Mouse (Mus musculus) kidney, adult 9 months (tissue): ENCODE data around the gene Dlgap1.

ENCODE experiments used
- DNase-seq: peaks from one replicate; pipeline ENCODE4 v3.0.0; 2022

The Dlgap1 gene

DNA sequence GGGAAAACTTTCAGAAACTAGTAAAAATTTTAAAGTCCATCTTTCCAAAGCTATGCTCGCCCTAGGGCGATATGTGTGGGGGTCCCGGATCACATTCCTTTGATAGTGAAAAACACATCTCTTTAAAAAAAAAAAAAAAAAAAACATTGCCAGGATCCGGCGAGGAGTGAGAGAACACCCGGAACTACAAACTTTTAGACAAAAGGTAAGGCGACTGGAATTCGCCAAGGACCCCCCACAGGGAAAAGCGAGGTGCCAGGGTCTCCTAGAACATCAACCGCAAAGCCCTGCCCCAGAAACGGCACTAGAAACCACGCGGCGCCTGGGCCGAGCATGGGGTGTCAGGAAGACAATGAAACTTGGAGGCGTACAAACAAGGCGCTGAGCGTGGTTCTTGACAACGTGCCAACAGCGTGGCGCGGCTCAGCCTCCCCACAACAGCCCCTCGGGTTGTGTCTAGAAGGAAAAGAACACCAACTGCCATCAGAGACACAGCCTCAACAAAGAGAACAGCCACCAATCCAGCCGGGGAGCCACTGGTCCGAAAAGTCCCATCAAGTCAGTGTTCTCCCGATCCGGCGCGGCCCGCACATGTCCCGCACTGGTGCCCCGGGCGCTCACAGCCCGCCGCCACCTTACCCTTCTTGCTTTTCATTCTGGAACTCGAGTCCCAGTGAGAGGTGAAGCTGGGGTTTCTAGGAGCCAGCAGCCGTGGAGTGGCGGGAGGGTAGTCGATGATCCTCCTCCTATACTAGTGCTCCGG, 881.5 kb downstream of the Dlgap1 start:
- peak; percentile 64 for DNase-seq

DNA sequence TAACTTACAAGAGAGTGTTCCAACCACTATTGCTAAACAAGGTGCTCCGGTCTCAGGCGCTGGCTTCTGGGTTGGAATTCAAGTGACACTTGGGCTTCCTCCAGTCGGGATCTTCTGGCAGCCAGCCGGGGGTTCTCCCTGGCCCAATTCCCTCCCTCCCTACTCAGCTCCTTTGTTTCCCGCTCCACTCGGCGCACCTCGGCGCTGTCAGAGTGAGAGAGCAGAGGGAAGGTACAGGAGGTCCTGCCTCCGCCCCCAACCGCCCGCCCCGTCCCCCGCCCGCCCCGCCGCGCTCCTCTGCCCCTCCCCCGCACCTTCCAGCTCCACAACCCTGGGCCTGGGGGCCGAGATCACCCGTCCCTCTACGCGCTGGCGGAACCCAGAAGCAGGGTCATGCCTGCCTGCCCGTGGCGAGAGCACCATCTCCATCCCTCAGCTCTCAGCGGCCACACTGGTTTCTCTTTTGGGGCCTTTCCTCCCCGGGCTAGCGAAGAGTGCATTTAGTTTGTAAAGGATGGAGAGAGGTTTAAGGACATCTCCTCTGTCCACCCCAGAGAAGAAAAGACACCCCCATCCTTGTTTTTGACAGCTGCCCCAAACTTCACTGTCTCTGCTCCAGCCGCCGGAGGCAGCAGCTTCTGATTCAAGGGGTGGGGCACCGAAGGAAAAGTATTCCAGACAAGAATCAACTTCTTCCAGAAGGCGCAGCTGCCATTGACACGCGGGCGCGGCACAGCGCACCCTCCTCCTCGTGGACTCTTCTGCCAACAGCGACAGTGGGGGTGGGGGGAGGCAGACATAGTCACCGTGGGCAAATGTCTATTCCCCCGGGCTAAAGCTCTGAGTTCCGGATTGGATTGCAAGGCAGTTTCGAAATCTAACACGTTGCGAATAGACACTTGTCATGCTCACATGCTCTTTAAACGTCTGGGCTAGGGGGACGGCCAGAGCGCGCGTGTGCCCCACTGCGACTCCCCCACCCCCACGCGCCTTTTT, 882.4 kb downstream of the Dlgap1 start:
- peak; percentile 89 for DNase-seq

DNA sequence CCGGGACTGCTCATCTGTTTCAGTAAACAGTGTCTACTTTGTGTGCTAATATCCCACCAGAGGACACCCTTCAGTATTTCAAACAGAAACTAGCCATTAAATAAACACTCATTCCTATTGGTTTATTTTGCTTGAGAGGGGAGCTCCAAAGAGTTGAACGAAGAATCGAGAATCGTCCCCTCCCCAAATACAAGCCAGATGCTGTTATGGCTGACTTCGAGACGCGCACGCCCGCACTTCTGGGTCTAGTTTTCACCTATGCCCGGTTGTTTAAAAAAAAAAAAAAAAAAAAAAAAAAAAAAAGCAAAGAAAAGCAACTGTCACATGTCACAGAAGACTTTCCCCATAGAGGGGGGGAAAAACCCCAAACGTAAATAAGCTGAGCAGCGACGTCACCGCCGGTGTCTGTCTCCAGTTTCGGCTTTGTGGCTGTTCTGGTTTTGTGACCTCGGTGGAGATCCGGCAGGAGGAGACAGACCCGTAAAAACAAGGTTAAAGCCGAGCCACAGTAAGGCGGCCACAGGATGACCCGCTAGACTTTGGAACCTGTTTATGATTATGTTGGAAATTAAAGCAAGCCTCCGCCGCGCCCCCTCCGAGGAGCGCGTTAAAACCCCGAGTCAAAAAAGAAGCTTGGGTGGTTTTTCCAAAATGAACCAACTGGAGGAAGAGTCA, 883.3 kb downstream of the Dlgap1 start:
- DNase-seq, result peak; percentile 87

DNA sequence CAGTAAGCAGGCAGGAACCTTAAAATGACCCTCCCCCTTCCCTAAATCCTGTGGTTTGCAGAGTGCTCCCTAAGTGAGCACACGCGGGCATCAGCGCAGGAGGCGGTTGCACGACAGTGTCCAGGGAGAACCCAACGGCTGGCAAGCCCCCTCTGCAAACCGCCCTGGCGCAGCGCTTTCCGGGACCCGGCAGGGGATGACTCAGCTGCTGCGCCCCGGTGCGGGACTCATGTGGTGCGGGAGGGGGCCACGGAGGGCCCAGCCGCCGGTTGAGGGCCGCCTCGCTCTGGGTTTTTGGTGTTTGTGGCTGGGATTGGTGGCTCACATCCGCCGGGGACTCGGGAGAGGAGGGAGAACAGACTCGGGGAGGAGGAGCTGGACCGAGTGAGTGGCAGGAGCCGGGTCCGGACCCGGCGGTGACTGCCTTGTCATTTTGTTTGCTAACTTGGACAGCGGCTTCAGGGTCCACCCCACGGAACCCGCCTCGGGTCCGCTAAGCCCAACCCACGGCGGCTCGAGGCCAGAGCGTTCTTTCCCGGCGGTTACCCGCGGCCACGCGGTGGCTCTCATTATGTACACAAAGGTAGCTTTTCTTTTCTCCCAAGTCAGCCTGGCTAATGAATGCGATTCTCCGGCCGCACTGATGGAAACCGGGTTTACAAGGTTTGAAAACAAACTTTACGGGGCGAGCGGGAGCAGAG, 884.0 kb downstream of the Dlgap1 start:
- DNase-seq, result peak; percentile 90

DNA sequence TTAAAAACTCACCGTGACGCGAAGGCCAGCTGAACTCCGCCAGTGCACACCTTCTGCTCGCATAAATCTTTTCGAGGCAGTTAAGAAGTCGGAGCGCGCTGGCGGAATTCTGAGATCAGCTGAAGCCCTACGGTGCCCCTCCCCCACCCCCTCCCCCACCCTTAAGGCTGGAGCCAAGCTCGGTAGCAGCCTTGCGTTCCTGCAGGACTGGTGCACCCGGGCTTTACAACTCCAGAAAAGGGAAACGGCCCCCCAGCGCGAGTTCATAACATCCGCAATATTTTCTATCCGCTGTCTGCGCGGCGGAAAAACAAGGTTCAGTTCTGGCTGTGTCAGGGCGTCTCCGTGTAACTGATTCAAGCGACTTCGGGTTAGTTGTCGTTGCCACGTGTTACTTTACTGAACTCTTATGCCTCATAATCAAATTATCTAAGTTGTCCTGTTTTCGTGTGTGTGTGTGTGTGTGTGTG, 884.6 kb downstream of the Dlgap1 start, which contains the start of gene Tgif1:
Gene Tgif1 (minus strand): TSS at position 111 of the 470 bp plus-strand sequence.
- peak; percentile 76 for DNase-seq

DNA sequence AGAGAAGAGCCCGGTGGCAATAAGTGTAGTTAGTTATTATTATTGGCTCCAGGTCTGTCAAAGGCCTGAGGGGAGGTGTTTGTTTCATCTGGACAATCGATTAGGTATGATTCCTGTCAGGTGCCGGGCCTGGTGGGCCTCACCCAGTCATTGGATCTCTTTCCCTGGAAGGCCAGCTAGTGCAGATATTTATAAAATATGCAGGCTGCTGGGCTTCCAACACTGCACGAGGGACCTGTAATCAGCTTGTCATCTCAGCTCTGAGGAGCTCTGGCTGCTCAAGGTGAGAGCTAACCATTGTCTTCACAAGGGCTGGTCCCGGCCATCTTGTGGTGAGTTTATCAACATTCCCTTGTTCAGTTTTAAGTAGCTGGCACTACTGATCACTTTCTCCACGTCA, 885.1 kb downstream of the Dlgap1 start:
- DNase-seq, result no peak

DNA sequence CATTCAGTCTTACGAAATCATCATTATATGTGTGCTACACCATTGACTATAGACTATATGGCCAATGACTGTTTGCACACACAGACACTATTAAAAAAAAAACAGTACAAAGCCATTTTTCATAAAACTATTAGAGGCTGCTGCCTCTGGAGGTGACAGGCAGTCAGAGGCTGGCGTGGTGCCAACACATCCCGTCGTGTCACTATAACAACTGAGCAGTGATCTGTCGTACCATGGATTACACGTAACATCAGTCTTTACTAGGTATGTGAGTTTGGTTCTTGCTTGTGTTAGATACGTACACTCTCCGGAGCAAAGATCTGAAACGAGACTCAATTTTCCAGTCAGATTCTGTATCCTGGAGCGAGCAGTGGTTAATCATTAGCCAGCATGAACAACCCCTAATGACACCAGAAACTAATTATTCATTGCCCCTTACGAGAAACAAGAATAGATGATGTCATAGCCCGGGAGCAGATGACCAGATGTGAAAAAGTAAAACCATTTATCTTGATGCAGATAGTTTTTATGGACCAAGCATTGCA, 888.1 kb downstream of the Dlgap1 start:
- peak; percentile 57 for DNase-seq

DNA sequence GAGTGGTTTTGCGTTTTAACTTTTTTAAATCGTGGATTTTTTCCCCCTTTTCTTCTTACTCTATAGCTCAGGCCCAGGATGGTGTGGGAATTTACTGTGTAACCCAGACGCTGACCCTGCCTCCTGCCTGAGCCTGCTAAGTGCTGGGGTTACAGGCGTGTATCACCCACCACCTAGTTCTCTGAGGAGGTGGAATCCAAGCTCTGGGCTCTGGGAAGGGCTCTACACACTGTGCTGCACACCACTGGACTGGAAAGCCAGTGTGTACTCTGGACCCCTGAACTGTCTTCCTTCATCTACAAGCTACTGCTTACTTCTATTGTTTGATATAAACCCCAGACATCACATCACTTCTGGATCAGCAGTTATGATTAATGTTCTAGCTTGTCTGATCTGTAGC, 889.9 kb downstream of the Dlgap1 start:
- no peak for DNase-seq

DNA sequence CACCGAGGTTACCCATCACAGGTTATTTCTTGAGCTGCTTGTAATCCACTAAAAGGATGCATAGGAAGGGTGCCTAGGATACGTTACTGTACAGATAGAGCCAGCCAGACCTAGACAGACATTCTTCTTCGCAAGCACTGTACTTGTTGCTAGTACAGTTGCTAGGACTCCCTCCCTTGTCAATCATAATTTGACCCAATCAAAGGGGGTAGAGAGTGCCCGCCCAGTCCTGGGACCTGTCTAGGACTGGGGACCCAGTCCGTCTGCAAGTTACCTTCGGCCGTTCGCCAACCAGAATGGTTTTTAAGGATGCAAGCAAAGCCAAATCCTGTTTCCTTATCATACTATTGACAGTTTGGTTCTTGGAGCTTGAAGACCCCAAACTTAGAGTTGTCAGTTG, 895.2 kb downstream of the Dlgap1 start:
- DNase-seq, result no peak

DNA sequence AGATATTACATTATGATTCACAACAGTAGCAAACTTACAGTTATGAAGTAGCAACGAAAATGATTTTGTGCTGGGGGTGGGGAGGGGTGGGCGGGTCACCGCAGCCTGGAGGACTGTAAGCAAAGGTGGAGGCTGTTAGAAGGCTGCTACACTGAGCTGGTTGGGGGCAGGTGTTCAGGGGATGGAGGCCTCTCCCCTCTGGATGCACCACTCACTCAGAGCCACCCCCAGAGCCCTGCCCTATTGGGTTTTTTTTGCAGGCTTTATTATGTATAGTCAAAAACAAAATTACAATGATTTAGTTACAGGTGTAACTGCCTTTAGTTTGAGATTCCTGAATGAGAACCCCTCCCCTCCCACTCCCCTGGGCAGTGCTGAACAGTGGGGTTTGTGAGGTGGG, 895.8 kb downstream of the Dlgap1 start:
- no peak for DNase-seq

DNA sequence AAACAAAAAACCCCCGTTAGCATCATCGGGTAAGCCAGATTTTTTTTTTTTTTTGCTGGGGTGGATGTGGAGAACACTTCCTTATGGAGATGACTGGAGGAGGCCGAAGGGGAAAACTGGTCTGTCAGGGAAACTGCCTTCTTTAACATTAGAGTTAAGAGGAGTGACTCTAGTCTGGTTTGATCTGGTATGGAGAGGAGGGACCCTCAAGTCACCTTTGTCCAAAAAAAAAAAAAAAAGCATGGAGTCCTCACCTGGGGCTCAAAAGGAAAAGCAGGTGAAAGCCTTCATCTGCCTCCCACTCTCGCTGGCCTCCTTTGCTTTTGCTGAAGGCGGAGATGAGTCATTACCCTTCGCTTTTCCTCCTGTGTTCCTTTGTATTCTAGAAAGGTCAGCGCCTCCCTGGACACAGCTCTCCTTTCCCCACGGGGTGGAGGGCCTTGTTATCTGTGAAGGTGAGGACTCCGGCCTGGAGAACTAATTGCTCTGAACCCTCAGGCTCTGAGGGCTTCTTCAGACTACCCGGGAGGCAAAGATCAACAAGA, 896.3 kb downstream of the Dlgap1 start:
- DNase-seq, result no peak

DNA sequence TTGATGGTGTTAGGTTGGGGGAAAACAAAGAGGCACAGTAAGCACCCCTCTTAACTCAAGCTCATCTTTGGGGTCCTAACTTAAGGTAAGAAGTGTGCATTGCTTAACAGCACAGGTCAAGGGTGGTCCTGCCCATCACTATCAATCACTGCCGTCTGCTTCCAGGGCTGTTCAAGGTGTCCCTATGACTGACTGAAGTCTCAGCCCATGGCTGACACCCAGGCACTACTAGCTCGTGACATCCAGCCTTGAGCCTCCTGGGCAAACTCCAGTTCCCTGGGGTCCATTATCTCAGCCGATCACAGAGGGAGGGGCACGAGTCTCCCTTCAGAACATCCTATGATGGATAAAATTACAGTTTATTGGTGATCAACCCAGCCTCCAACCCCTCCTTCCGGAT, 897.2 kb downstream of the Dlgap1 start:
- no peak for DNase-seq

DNA sequence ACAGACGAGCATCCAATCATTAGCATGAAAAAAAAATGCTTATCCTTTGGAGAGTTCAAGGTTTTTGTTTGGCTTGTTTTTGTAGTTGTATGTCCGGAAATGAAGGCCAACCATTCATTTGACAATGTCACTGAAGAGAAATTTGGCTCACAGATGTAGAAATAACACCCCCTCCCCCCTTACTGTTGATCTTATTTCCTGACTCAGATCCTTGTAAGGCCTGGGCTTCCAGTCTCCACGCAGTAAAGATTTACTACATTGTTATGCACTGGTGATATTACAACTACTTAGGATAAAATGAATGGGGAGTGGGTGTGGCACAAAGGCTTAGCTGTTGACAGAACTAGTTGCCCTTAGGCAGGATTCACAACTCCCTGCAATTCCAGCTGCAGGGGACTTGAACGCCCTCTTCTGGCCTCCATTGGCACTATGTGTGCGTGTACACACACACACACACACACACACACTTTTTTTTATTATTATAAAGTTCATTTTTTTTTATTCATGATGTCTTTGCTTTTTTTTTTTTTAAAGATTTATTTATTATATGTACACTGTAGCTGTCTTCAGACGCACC, 897.8 kb downstream of the Dlgap1 start:
- no peak for DNase-seq

DNA sequence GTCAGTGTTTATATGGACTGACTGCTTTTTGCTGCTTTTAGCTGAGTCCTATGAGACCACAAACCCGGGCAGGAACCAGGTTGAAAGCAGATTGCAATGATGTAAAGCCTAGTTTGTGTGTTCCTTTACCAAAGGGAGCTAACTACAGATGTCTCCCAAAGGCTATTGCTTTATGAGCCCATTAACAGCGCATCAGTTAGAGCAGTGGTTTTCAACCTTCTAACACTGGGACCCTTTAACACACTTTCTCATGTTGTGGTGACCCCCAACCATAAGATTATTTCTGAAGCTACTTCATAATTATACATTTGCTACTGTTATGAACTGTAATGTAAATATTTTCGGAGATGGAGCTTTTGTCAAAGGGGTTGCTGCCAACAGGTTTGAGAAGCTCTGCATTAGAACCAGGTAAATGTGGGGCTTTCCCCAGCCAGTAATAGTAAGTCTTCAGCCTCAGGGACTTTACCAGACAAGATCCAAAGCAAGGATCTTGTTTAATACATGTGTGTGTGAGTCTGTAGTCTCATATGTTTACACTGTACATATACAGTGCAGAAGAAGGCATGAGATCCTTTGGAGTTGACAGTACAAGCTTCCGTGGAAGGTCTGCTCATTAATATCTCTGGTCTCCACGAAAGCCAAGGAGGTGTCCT, 899.8 kb downstream of the Dlgap1 start:
- DNase-seq, result no peak

DNA sequence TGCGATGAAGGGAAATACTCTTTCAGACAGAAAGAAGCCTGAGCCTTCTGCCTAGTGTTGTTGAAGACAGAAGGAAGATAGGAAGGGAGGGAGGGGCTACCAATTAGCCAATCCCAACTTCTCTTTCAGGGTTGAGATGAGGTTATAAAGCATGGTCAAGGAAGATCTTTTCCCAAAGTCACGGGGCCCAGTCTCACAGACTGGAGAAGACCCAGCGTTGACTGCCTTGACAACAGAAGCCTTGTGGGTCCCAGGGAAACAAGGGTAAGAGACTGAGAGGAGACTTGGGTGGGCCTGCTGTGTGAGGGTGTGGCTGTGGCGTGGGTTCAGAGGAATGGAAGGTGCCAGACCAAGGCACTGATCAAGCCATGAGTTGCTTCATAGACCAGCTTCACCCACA, 901.7 kb downstream of the Dlgap1 start:
- no peak for DNase-seq
